Mouse (Mus musculus): Measurements from ENCODE around the gene Gm45140.

GRCm38 (mm10) chr6:87746059-87746458, 89.5 kb downstream of the Gm45140 start:
- TF ChIP-seq CTCF (IDR thresholded peaks at IDR 0.05; ENCODE audit: control insufficient read depth, insufficient read depth, low read length) (no peak), POLR2A (IDR thresholded peaks at IDR 0.05; ENCODE audit: borderline replicate concordance, control insufficient read depth, low read depth, low read length) (no peak)
